Mouse (Mus musculus) heart, postnatal 0 days (tissue): ENCODE results near the gene Chil1. TPM values are rescaled to one million over a fixed set of nuclear protein-coding genes. Genes with fewer than 3 reads are reported as not detected.

Experiments used
- ATAC-seq: fragments of 200-750 bp; cut with Nextera tagmentation; 2 replicates; pipeline ENCODE4 v1.8.0; 2017; ENCODE audit warnings: low read depth, moderate number of reproducible peaks, moderate library complexity; ENCODE audit not compliant: insufficient read depth
- DNase-seq: peaks from one replicate; pipeline ENCODE4 v3.0.0-alpha.2; 2016; ENCODE audit warnings: low spot score
- H3K27ac ChIP-seq: fragments of 300-500 bp; sonication (generic); 2 replicates; pipeline ENCODE4 v1.5.1; 2014; ENCODE audit warnings: low read depth, mild to moderate bottlenecking
- H3K27me3 ChIP-seq: fragments of 300-500 bp; sonication (generic); 2 replicates; pipeline ENCODE4 v1.6.1; 2014; ENCODE audit warnings: low read length, mixed read lengths; ENCODE audit not compliant: control insufficient read depth, insufficient read depth
- H3K36me3 ChIP-seq: fragments of 300-500 bp; sonication (generic); replicated peaks from 2 replicates; pipeline ENCODE4 v1.6.1; 2014; ENCODE audit warnings: low read length, mixed read lengths; ENCODE audit not compliant: control insufficient read depth, insufficient read depth
- H3K4me1 ChIP-seq: fragments of 300-500 bp; sonication (generic); 2 replicates; pipeline ENCODE4 v1.6.1; 2014; ENCODE audit warnings: antibody characterized with exemption; ENCODE audit not compliant: control insufficient read depth, insufficient read depth
- H3K4me2 ChIP-seq: fragments of 300-500 bp; sonication (generic); 2 replicates; pipeline ENCODE4 v1.6.1; 2014; ENCODE audit warnings: low read depth, mild to moderate bottlenecking, low read length, moderate library complexity
- H3K4me3 ChIP-seq: fragments of 300-500 bp; sonication (generic); 2 replicates; pipeline ENCODE4 v1.5.1; 2014; ENCODE audit warnings: low read depth, low read length
- H3K9ac ChIP-seq: fragments of 300-500 bp; sonication (generic); replicated peaks from 2 replicates; pipeline ENCODE4 v1.6.1; 2014; ENCODE audit warnings: low read depth, low read length, mixed read lengths
- H3K9me3 ChIP-seq: fragments of 300-500 bp; sonication (generic); replicated peaks from 2 replicates; pipeline ENCODE4 v1.6.1; 2016; ENCODE audit warnings: low read length; ENCODE audit not compliant: control insufficient read depth
- CTCF ChIP-seq: IDR thresholded peaks from 2 replicates; pipeline ENCODE4 v1.5.1; 2016; ENCODE audit warnings: antibody characterized with exemption, control low read depth, low read depth
- EP300 ChIP-seq: IDR thresholded peaks from 2 replicates; pipeline ENCODE4 v1.6.1; 2016; ENCODE audit warnings: antibody characterized with exemption, low read depth
- WGBS: fragments of 180-500 bp; shearing (Covaris S2); extraction: QIAGEN DNeasy Blood & Tissue Kit; methylation state at CpG from one replicate; pipeline ENCODE4 v1.1.7; 2014; 5-methylcytosine and 5-hydroxymethylcytosine counted together
- polyA plus RNA-seq: library from polyadenylated mRNA; unstranded; fragments of >200 nt; fragmentation: Nextera tagmentation; extraction: Ambion mirVana; gene quantifications from 2 replicates; pipeline ENCODE4 v1.2.1, GENCODE M21; 2015
- total RNA-seq: library from RNA; depleted of rRNA; stranded (reverse); fragments of >200 nt; gene quantifications from 2 replicates; pipeline ENCODE4 v1.2.3, GENCODE M21; 2014; ENCODE audit warnings: low replicate concordance

The Chil1 gene
- total and polyA plus RNA-seq, 2 experiments from 2014 or later: 0.59 to 0.69 TPM

GRCm38 (mm10) chr1:134154655-134155054, 27.3 kb upstream of the Chil1 start:
- H3K4me2 ChIP-seq: no peak overlapping the region
- no peak for DNase-seq
- no peak overlapping the region for H3K9ac ChIP-seq

GRCm38 (mm10) chr1:134160404-134160803, 21.6 kb upstream of the Chil1 start:
- WGBS: 77% methylated on average over 3 of the region's 3 CpGs
- H3K4me2 ChIP-seq: no peak overlapping the region
- ATAC-seq (no peak), DNase-seq (no peak)
- H3K9ac ChIP-seq: no peak overlapping the region
- no peaks in the 10 kb centered on the region for H3K27me3 ChIP-seq
- no peaks in the 10 kb centered on the region for H3K36me3 ChIP-seq
- no peaks in the 10 kb centered on the region for H3K4me1 ChIP-seq
- no peak for TF ChIP-seq CTCF
- no peak for TF ChIP-seq EP300
- no peaks in the 10 kb centered on the region for H3K9me3 ChIP-seq
- no peak overlapping the region for H3K4me3 ChIP-seq
- H3K27ac ChIP-seq: no peak overlapping the region

More at GRCm38 (mm10) chr1:134154655-134155054, 27.3 kb upstream of the Chil1 start:
- no peak for ATAC-seq
- Histone ChIP-seq H3K27me3 (no peaks in the 10 kb centered on the region), H3K36me3 (no peaks in the 10 kb centered on the region), H3K4me3 (no peak overlapping the region), H3K27ac (no peak overlapping the region), H3K4me1 (no peaks in the 10 kb centered on the region), H3K9me3 (no peaks in the 10 kb centered on the region; the same call in 1 of the 2 replicates)
- WGBS: 59% methylated on average over 3 of the region's 3 CpGs
- TF ChIP-seq EP300: no peak
- TF ChIP-seq CTCF: peak; percentile 33

GRCm38 (mm10) chr1:134161399-134161798, 20.6 kb upstream of the Chil1 start:
- Histone ChIP-seq H3K9ac (no peak overlapping the region; the same call in 1 of the 2 replicates), H3K4me3 (no peak overlapping the region), H3K9me3 (no peaks in the 10 kb centered on the region), H3K4me2 (no peak overlapping the region), H3K27ac (no peak overlapping the region), H3K27me3 (no peaks in the 10 kb centered on the region), H3K4me1 (no peaks in the 10 kb centered on the region), H3K36me3 (no peaks in the 10 kb centered on the region)
- DNase-seq: no peak
- WGBS: 74% methylated on average over 6 of the region's 6 CpGs
- TF ChIP-seq EP300: no peak
- TF ChIP-seq CTCF: no peak
- no peak for ATAC-seq

DNA sequence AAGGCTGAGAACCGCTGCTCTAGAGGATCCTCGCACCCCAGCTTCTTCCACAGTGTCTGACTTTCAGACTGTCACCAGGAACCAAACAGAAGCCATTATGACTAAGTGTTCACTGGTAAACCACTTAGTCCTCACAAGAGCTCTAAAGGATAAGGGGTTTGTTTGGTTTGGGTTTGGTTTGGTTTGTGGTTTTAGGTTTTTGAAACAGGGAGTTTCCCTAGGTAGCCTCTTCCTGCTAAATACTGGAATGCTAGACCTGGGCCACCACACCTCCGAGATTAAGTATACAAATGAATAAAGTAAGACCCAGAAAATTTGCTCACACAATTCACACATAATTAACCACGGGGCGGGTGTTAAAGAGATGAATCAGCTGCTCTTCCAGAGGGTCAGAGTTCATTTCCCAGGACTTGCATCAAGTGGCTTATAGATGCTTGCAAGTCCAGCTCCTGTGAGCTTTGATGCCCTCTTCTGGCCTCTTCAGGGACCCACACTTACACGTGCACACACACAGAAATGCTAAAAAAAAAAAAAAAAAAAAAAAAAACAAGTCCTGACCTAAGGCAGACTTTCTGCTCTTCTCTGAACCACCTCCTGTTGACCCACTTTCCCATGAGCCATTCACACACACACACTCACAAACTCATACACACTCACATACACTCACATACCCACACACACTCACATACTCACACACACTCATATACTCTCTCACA, 19.3 kb upstream of the Chil1 start:
- Histone ChIP-seq H3K4me3 (no peak overlapping the region), H3K9me3 (no peaks in the 10 kb centered on the region), H3K27me3 (no peaks in the 10 kb centered on the region), H3K4me1 (peaks cover 2% of the 10 kb centered on the region; the same call in 1 of the 2 replicates), H3K4me2 (no peak overlapping the region), H3K27ac (no peak overlapping the region), H3K9ac (no peak overlapping the region), H3K36me3 (no peaks in the 10 kb centered on the region)
- ATAC-seq (no peak), DNase-seq (no peak)
- TF ChIP-seq EP300: no peak
- TF ChIP-seq CTCF: no peak
- 88% methylated on average over 6 of the region's 6 CpGs for WGBS

GRCm38 (mm10) chr1:134163476-134163875, 18.5 kb upstream of the Chil1 start:
- ATAC-seq (no peak), DNase-seq (no peak)
- TF ChIP-seq CTCF: no peak
- TF ChIP-seq EP300: no peak
- Histone ChIP-seq H3K9me3 (no peaks in the 10 kb centered on the region), H3K4me1 (peaks cover 10% of the 10 kb centered on the region; the same call in 1 of the 2 replicates), H3K27ac (no peak overlapping the region), H3K36me3 (no peaks in the 10 kb centered on the region), H3K27me3 (no peaks in the 10 kb centered on the region), H3K9ac (no peak overlapping the region), H3K4me2 (no peak overlapping the region), H3K4me3 (no peak overlapping the region)
- 93% methylated on average over 7 of the region's 7 CpGs for WGBS

DNA sequence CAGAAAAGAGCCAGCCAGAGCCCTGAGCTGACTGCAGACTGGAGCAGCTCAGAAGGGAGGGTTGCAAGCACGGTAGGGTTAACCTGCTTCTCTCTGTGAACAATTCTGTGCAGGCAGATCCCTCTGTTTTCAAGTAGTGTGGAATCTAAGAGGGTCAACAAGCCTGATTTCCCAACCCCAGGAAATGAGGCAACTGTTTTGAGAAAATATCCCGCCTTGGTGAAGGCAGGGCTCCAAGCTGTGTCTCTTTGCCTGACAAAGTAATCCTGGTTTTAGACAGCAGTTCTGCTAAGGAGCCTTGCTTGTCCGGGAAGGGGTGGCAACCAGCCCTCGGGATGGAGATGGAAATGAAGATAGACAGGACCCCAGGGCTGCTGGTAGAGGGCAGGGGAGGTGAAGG, 17.5 kb upstream of the Chil1 start:
- TF ChIP-seq CTCF (no peak), EP300 (no peak)
- DNase-seq: no peak
- no peak overlapping the region for H3K27ac ChIP-seq
- H3K36me3 ChIP-seq: no peaks in the 10 kb centered on the region
- H3K9me3 ChIP-seq: no peaks in the 10 kb centered on the region
- no peak overlapping the region for H3K9ac ChIP-seq
- H3K4me3 ChIP-seq: no peak overlapping the region
- H3K4me2 ChIP-seq: no peak overlapping the region
- 63% methylated on average over 4 of the region's 4 CpGs for WGBS
- H3K27me3 ChIP-seq: no peaks in the 10 kb centered on the region
- peaks cover 10% of the 10 kb centered on the region; the same call in 1 of the 2 replicates for H3K4me1 ChIP-seq
- no peak for ATAC-seq
